Mouse (Mus musculus) C2C12 (cell line): ENCODE data around the gene Kcnn3.

Experiments
- CTCF ChIP-seq: IDR thresholded peaks from one replicate; pipeline ENCODE4 v1.5.1; 2011; ENCODE audit not compliant: control insufficient read depth, insufficient read depth, insufficient read length
- USF1 ChIP-seq: IDR thresholded peaks from one replicate; pipeline ENCODE4 v1.6.1; 2011; ENCODE audit warnings: low read depth, mild to moderate bottlenecking, control low read depth, moderate library complexity

GRCm38 (mm10) chr3:89686031-89686430 is 166.1 kb downstream of the Kcnn3 start:
- TF ChIP-seq CTCF (no peak), USF1 (no peak)
